Mouse (Mus musculus): ENCODE measurements around the gene Slc12a6. TPM values are rescaled to one million over a fixed set of nuclear protein-coding genes. Genes with fewer than 3 reads are reported as not detected.

The Slc12a6 gene
- polyA plus RNA-seq, 1 experiment from 2014 or later: 25.9 TPM

DNA sequence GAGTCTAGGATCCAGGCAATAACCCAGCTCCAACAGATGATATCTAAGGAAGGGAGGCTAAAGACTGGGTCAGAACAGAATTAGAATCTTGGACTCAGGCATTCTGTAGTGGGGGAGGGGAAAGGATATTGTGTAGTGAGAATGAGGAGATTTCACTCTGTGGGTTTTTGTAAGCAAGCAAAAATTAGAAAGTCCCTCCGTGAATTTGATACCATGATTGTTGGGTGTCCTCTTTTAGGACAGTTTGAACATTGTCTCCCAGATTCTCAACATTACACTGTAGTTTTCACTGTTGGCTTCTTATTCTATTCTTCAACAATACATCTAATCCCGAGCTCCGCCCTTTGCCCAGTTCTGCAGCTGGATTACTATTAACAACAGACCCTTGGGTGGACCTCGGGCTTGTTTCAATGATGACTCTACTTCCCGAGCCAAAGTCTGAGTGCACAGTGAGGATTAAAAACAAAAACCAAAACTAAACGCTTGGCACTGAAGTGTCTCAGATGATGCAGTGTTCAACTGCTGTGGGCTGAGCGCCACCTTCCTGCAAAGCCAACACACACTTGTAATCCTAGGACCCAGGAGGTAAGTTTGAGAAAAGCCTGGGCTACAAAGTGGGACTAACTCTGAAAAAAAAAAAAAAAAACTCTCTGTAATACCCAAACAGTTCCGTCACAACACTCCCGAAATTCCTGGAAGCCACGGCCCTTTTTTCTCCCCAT lies 6.2 kb upstream of the Slc12a6 start, which contains the start of gene Nutm1:
TSS of gene Nutm1 (minus strand) at position 51 of the 722 bp plus-strand sequence.
- Histone ChIP-seq H3K9ac (replicated peaks; ENCODE audit: low read length) (no peak within 1 kb of the TSS), H3K27ac (replicated peaks; ENCODE audit: low read depth, low read length) (no peak within 1 kb of the TSS), H3K4me1 (ENCODE audit: control insufficient read depth, insufficient read depth, low read length) (peaks cover 11% of the 10 kb centered on the region; the same call in 1 of the 2 replicates), H3K4me3 (replicated peaks; ENCODE audit: low read depth, low read length) (no peak within 1 kb of the TSS), H3K27me3 (ENCODE audit: control insufficient read depth, insufficient read depth, low read length) (no peaks in the 10 kb centered on the region), H3K4me2 (ENCODE audit: low read length) (no peak within 1 kb of the TSS), H3K36me3 (ENCODE audit: control insufficient read depth, insufficient read depth, low read length) (no peaks in the 10 kb centered on the region), H3K9me3 (ENCODE audit: control insufficient read depth, low read length) (no peaks in the 10 kb centered on the region)
- ATAC-seq (ENCODE audit: low FRiP score, low TSS enrichment): no peak
- WGBS: 73% methylated on average over 10 of the region's 10 CpGs
- no peak for DNase-seq

DNA sequence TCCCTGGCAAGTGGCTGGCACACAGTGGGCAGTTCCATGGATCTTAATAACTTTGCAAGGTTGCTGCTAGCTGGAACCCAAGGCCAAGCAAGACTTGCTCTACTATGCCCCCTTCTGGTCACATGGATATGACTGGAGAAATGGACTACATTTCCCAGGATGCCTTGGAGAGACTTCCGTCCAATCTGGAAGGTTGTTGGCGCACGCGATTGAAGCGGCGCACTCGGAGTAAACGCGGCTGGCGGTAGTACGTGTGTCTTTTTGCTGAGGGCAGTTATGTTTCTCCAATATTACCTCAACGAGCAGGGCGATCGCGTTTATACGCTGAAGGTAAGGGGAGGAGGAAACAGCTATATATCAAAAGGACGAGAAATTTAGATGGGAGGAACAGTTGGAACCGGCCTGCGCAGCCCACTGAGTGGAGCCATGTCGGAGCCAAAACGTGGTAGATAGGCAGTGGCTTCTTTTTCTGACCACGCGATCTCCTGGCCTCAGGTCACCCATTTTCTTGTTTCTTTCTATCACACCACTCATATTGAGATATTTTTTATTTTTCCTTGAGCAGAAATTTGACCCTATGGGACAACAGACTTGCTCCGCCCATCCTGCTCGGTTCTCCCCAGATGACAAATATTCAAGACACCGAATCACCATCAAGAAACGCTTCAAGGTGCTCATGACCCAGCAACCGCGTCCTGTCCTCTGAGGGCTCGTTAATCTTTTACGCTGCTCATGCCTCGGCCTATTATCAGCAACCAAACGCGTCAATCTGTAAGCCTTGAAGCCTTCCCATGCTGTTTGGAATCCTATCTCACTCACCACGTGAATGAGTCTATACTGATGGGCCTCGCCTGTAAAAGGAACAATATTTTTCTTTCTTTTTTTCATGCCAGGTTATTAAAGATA lies 3.6 kb upstream of the Slc12a6 start, which contains the start of gene Nop10:
TSS of gene Nop10 (plus strand) at position 179 of the 906 bp plus-strand sequence.
- no peaks in the 10 kb centered on the region for H3K36me3 ChIP-seq (ENCODE audit: control insufficient read depth, insufficient read depth, low read length)
- peak within 1 kb of the TSS; percentile 63; the same call in 1 of the 2 replicates for H3K27ac ChIP-seq (replicated peaks; ENCODE audit: low read depth, low read length)
- H3K9ac ChIP-seq (replicated peaks; ENCODE audit: low read length): peak within 1 kb of the TSS; percentile 51
- ATAC-seq (ENCODE audit: low FRiP score, low TSS enrichment): peak; percentile 57
- peaks cover 19% of the 10 kb centered on the region for H3K4me1 ChIP-seq (ENCODE audit: control insufficient read depth, insufficient read depth, low read length)
- peak within 1 kb of the TSS; percentile 57 for H3K4me3 ChIP-seq (replicated peaks; ENCODE audit: low read depth, low read length)
- under 1% methylated on average over 36 of the region's 36 CpGs for whole genome bisulfite sequencing
- H3K9me3 ChIP-seq (ENCODE audit: control insufficient read depth, low read length): no peaks in the 10 kb centered on the region
- DNase-seq: peak; percentile 96
- no peaks in the 10 kb centered on the region for H3K27me3 ChIP-seq (ENCODE audit: control insufficient read depth, insufficient read depth, low read length)
- H3K4me2 ChIP-seq (ENCODE audit: low read length): peak within 1 kb of the TSS; percentile 68

DNA sequence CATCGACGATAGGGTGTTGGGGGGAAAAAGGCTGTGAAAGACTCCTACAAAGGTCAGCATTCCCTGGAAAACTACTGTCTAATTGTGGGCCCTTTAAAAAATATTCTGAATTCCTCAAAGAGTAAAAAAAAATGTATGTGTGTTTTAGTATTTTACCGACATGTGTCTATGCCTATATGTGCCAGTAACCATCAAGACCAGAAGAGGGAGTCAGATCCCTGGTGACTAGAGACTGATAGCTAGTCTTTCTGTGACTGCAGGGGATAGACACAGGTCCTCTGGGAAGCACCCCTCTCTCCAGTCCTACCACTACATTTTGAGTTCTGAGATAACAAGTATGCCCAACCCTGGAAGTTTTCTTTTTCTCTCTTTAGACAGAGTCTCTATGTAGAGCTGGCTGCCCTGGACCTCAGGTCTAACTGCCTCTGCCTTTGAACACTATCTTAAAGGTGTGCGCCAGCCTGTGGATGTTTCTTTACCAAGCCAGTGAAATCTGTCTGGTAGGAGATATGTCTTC lies 2.8 kb upstream of the Slc12a6 start:
- H3K27me3 ChIP-seq (ENCODE audit: control insufficient read depth, insufficient read depth, low read length): no peaks in the 10 kb centered on the region
- H3K36me3 ChIP-seq (ENCODE audit: control insufficient read depth, insufficient read depth, low read length): no peaks in the 10 kb centered on the region
- H3K4me2 ChIP-seq (ENCODE audit: low read length): peak overlapping the region; percentile 68
- H3K4me1 ChIP-seq (ENCODE audit: control insufficient read depth, insufficient read depth, low read length): peaks cover 28% of the 10 kb centered on the region
- DNase-seq (no peak), ATAC-seq (ENCODE audit: low FRiP score, low TSS enrichment) (no peak)
- no peaks in the 10 kb centered on the region for H3K9me3 ChIP-seq (ENCODE audit: control insufficient read depth, low read length)
- H3K9ac ChIP-seq (replicated peaks; ENCODE audit: low read length): peak overlapping the region; percentile 51; the same call in 1 of the 2 replicates
- no peak overlapping the region for H3K27ac ChIP-seq (replicated peaks; ENCODE audit: low read depth, low read length)
- peak overlapping the region; percentile 57 for H3K4me3 ChIP-seq (replicated peaks; ENCODE audit: low read depth, low read length)
- WGBS: 37% methylated on average over 4 of the region's 4 CpGs

DNA sequence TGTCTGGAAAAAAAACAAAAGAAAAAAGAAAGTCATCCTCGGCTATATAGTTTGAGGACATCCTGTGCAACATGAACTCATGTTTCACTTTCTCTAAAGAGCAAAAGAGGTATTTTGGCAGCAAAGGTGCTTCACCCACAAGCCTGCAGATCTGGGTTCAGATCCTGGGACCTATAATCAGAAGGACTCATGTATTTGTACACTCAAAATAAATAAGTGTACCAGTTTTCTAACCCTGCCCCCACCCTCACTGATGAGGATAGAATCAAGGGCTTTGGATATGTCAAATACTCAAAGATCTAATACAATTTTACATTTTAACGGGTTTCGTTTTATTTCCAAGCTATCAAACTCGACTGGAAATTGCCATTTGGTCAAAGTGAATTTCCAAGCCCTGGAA lies 1.3 kb upstream of the Slc12a6 start:
- WGBS: 84% methylated on average over 4 of the region's 4 CpGs
- H3K9ac ChIP-seq (replicated peaks; ENCODE audit: low read length): no peak overlapping the region
- H3K4me1 ChIP-seq (ENCODE audit: control insufficient read depth, insufficient read depth, low read length): peaks cover 38% of the 10 kb centered on the region
- no peak overlapping the region for H3K4me2 ChIP-seq (ENCODE audit: low read length)
- no peaks in the 10 kb centered on the region for H3K36me3 ChIP-seq (ENCODE audit: control insufficient read depth, insufficient read depth, low read length)
- DNase-seq (no peak), ATAC-seq (ENCODE audit: low FRiP score, low TSS enrichment) (no peak)
- H3K27me3 ChIP-seq (ENCODE audit: control insufficient read depth, insufficient read depth, low read length): no peaks in the 10 kb centered on the region
- H3K9me3 ChIP-seq (ENCODE audit: control insufficient read depth, low read length): no peaks in the 10 kb centered on the region
- H3K27ac ChIP-seq (replicated peaks; ENCODE audit: low read depth, low read length): no peak overlapping the region
- H3K4me3 ChIP-seq (replicated peaks; ENCODE audit: low read depth, low read length): no peak overlapping the region

DNA sequence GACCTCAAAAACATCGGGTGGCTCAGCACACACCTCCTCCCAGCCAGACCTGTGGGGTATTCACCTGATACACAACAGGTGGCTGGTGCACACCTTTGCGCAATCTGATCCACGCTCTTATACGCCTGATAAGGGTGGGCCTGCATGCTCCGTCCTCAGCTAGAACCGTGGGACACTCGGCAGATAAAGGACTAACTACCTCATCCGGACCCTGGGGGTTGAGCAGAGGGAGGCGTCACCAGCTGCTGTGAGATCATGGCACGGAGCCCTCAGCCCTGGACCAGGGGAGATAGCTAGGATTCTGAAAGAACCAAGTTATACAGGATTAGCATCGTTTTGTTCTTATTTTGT lies 592 bp downstream of the Slc12a6 start, which contains the start of gene Gm21985:
TSS of gene Gm21985 (plus strand) at position 73 of the 351 bp plus-strand sequence.
- Histone ChIP-seq H3K27me3 (ENCODE audit: control insufficient read depth, insufficient read depth, low read length) (no peaks in the 10 kb centered on the region), H3K36me3 (ENCODE audit: control insufficient read depth, insufficient read depth, low read length) (no peaks in the 10 kb centered on the region), H3K4me3 (replicated peaks; ENCODE audit: low read depth, low read length) (peak within 1 kb of the TSS; percentile 82), H3K9me3 (ENCODE audit: control insufficient read depth, low read length) (no peaks in the 10 kb centered on the region), H3K4me2 (ENCODE audit: low read length) (peak within 1 kb of the TSS; percentile 94), H3K9ac (replicated peaks; ENCODE audit: low read length) (peak within 1 kb of the TSS; percentile 81), H3K27ac (replicated peaks; ENCODE audit: low read depth, low read length) (peak within 1 kb of the TSS; percentile 94), H3K4me1 (ENCODE audit: control insufficient read depth, insufficient read depth, low read length) (peaks cover 48% of the 10 kb centered on the region)
- WGBS: 3% methylated on average over 11 of the region's 11 CpGs
- DNase-seq (peak; percentile 68), ATAC-seq (ENCODE audit: low FRiP score, low TSS enrichment) (peak; percentile 31)

DNA sequence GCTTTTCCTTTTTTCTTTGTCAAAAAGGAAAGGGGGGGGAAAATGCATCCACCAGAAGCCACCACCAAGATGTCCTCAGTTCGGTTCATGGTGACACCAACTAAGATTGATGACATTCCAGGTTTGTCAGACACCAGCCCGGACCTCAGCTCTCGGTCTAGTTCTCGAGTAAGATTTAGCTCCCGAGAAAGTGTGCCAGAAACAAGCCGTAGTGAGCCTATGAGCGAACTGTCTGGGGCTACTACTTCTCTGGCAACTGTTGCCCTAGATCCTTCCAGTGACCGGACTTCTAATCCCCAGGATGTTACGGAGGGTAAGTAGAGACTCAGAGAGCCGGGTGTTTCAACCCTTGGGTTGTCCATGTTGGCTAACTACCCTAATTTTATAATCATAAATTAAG lies 1.2 kb downstream of the Slc12a6 start:
- no peaks in the 10 kb centered on the region for H3K36me3 ChIP-seq (ENCODE audit: control insufficient read depth, insufficient read depth, low read length)
- H3K4me2 ChIP-seq (ENCODE audit: low read length): peak overlapping the region; percentile 94
- 56% methylated on average over 10 of the region's 10 CpGs for WGBS
- peaks cover 48% of the 10 kb centered on the region for H3K4me1 ChIP-seq (ENCODE audit: control insufficient read depth, insufficient read depth, low read length)
- H3K9me3 ChIP-seq (ENCODE audit: control insufficient read depth, low read length): no peaks in the 10 kb centered on the region
- ATAC-seq (ENCODE audit: low FRiP score, low TSS enrichment): no peak
- H3K4me3 ChIP-seq (replicated peaks; ENCODE audit: low read depth, low read length): peak overlapping the region; percentile 82
- no peak overlapping the region for H3K27ac ChIP-seq (replicated peaks; ENCODE audit: low read depth, low read length)
- H3K27me3 ChIP-seq (ENCODE audit: control insufficient read depth, insufficient read depth, low read length): no peaks in the 10 kb centered on the region
- peak; percentile 29 for DNase-seq
- peak overlapping the region; percentile 81 for H3K9ac ChIP-seq (replicated peaks; ENCODE audit: low read length)

DNA sequence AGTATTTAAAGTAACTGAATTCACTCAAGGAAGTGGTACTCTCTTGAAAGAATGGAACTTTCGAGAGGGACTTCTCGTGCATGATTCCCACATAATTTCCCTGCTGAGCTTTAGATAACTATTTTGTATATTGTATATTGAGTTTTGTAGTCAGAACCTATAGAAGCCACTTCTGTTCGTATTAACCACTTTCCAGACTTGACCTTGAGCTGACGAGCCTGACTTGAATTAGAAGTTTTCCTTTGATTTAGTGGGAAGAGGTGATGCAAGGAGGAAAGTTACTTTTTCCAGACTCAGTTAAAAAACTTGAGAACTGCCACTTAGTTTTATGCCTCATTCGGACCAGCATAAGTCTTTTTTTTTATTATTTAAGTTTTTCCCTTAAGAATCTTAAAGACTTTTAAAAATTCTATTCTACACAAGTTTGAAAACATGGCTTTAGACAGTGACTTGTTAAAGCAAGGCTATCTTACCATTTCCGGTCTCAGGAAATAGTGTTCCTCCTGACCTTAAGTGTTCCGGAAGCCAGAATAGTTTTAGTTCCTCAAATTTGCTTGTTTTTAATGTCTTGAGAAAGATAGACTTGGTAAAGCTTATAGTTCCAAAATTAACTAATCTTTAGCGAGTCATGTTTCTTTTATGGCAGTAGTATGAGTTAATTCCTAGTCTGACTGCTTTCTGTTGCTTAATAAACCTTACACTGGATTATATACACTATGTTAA lies 2.1 kb downstream of the Slc12a6 start:
- H3K4me1 ChIP-seq (ENCODE audit: control insufficient read depth, insufficient read depth, low read length): peaks cover 45% of the 10 kb centered on the region
- DNase-seq: no peak
- H3K36me3 ChIP-seq (ENCODE audit: control insufficient read depth, insufficient read depth, low read length): no peaks in the 10 kb centered on the region
- ATAC-seq (ENCODE audit: low FRiP score, low TSS enrichment): no peak
- H3K27ac ChIP-seq (replicated peaks; ENCODE audit: low read depth, low read length): no peak overlapping the region
- no peaks in the 10 kb centered on the region for H3K9me3 ChIP-seq (ENCODE audit: control insufficient read depth, low read length)
- peak overlapping the region; percentile 82 for H3K4me3 ChIP-seq (replicated peaks; ENCODE audit: low read depth, low read length)
- 83% methylated on average over 8 of the region's 8 CpGs for WGBS
- no peaks in the 10 kb centered on the region for H3K27me3 ChIP-seq (ENCODE audit: control insufficient read depth, insufficient read depth, low read length)
- H3K4me2 ChIP-seq (ENCODE audit: low read length): peak overlapping the region; percentile 94
- H3K9ac ChIP-seq (replicated peaks; ENCODE audit: low read length): no peak overlapping the region

DNA sequence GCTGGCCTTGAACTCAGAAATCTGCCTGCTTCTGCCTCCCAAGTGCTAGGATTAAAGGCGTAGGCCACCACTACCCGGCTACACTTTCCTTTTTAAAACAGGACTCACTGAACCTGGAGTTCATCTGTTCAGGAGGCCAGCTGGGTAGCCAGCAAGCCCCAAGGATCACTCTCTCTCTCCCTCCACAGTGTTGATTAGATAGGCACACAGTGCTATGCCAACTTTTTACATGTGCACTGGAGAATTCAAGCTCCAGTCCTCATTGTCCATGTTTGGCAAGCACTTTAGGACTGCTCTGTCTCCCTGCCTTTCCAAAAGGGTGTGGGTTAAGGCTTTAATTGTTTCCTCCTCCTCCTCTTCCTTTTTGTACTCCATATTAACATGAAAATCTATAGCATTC lies 4.4 kb downstream of the Slc12a6 start:
- Histone ChIP-seq H3K9me3 (ENCODE audit: control insufficient read depth, low read length) (no peaks in the 10 kb centered on the region), H3K27me3 (ENCODE audit: control insufficient read depth, insufficient read depth, low read length) (no peaks in the 10 kb centered on the region), H3K4me3 (replicated peaks; ENCODE audit: low read depth, low read length) (no peak overlapping the region; the same call in 1 of the 2 replicates), H3K9ac (replicated peaks; ENCODE audit: low read length) (no peak overlapping the region), H3K27ac (replicated peaks; ENCODE audit: low read depth, low read length) (no peak overlapping the region), H3K4me1 (ENCODE audit: control insufficient read depth, insufficient read depth, low read length) (peaks cover 37% of the 10 kb centered on the region), H3K36me3 (ENCODE audit: control insufficient read depth, insufficient read depth, low read length) (no peaks in the 10 kb centered on the region), H3K4me2 (ENCODE audit: low read length) (peak overlapping the region; percentile 22; the same call in 1 of the 2 replicates)
- WGBS: 88% methylated on average over 2 of the region's 2 CpGs
- ATAC-seq (ENCODE audit: low FRiP score, low TSS enrichment) (no peak), DNase-seq (no peak)

Data from midbrain, embryonic 14.5 days (tissue).